In the genomic region with DNA sequence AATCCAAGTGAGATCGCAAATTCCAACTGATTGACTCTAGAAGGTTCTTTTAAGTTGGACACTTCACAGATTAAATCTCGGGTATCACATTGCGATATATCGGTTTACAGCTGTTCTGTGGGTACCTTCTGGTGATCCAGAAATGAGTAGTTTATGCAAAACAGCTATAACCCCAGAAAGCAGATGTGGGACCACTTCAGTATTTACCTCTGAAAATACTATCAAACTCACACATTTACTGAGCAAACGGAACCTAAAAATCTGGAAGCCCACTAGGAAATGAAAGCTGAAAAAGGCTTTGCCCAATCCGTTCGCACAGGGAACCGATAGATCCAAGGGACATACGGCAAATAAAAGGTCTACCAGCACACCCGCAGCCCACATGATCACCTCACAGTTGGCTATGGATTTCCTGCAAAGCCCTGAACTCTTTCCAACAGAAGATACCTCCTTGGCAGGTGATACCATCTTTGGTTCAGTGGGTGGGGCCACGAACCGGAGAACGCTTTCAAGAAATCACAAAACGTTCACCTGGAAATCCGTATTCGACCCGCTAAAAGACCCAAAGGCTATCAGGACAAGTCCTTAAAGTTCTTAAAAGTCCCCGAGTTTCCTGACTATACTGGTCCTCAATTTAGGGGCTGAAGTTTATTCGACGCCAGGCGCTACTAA, we compare ENCODE assay signal across 9 mouse cellular contexts. TPM values are rescaled to one million over a fixed set of nuclear protein-coding genes. Genes with fewer than 3 reads are reported as not detected.
DNase-seq lines count a peak whose midpoint lies in the region; ATAC-seq and TF ChIP-seq lines count a peak whose summit lies in the region.
"Had no signal": no experiment of that assay in that cellular context is flagged by ENCODE, and none has a peak within 500 bp of the region (broad histone marks: within the 10 kb centered on the region; RNA-seq: fewer than 3 reads in every experiment).

No protein-coding gene starts in this region.

- TF ChIP-seq CTCF in lung, adult 2 months (IDR thresholded peaks at IDR 0.05; ENCODE audit: insufficient read depth, low read length): no peak

- H3K9me3 ChIP-seq in hindbrain, embryonic 11.5 days (ENCODE audit: control insufficient read depth, low read length): no peaks in the 10 kb centered on the region

- H3K27me3 ChIP-seq in hindbrain, embryonic 11.5 days (ENCODE audit: control insufficient read depth, insufficient read depth, low read length): no peaks in the 10 kb centered on the region

- no peak for TF ChIP-seq POLR2A in lung, adult 2 months (IDR thresholded peaks at IDR 0.05; ENCODE audit: borderline replicate concordance, extremely low read depth, low read depth, low read length)

- 6% methylated on average over 21 of the region's 21 CpGs for WGBS in lung, adult 2 months
- WGBS in hindbrain, embryonic 11.5 days: 25% methylated on average over 21 of the region's 21 CpGs
- 4% methylated on average over 21 of the region's 21 CpGs for WGBS in macrophage (ENCODE audit: missing documents)

- peak overlapping the region; percentile 64 for H3K4me2 ChIP-seq in hindbrain, embryonic 11.5 days (replicated peaks; ENCODE audit: low read depth, low read length)

- H3K27ac ChIP-seq in hindbrain, embryonic 11.5 days (ENCODE audit: low read depth, low read length): peak overlapping the region; percentile 75; the same call in 1 of the 2 replicates
- H3K27ac ChIP-seq in macrophage: peak overlapping the region; percentile 89

- no peak for DNase-seq in lung, adult 2 months
- DNase-seq in lung, postnatal 25 days (ENCODE audit: low spot score): no peak
- DNase-seq in cerebellum, adult 9-10 months: peak; percentile 73
- DNase-seq in hindbrain, embryonic 11.5 days (ENCODE audit: low spot score): no peak
- peak; percentile 38 for DNase-seq in thymus, postnatal 4 days
- no peak for DNase-seq in ovary, postnatal 36 days (ENCODE audit: low spot score)
- no peak for DNase-seq in natural killer cell, adult 2 months (ENCODE audit: low spot score in 2 of 2)

- H3K9ac ChIP-seq in hindbrain, embryonic 11.5 days (ENCODE audit: low read depth, low read length): peak overlapping the region; percentile 68

- H3K4me1 ChIP-seq in lung, adult 2 months (ENCODE audit: control insufficient read depth, insufficient read depth, low read length): peaks cover 5% of the 10 kb centered on the region; the same call in 1 of the 2 replicates
- no peaks in the 10 kb centered on the region for H3K4me1 ChIP-seq in hindbrain, embryonic 11.5 days (replicated peaks; ENCODE audit: control insufficient read depth, insufficient read depth, low read length)

- ATAC-seq in hindbrain, embryonic 11.5 days (ENCODE audit: low FRiP score): no peak

- H3K4me3 ChIP-seq in lung, adult 2 months (replicated peaks; ENCODE audit: extremely low read depth, low read depth, low read length): peak overlapping the region; percentile 80
- peak overlapping the region; percentile 74 for H3K4me3 ChIP-seq in hindbrain, embryonic 11.5 days (ENCODE audit: low read depth, low read length)
- peak overlapping the region; percentile 84 for H3K4me3 ChIP-seq in macrophage (ENCODE audit: inconsistent target)

- peaks cover 67% of the 10 kb centered on the region for H3K79me2 ChIP-seq in macrophage (ENCODE audit: inconsistent target)

- H3K36me3 ChIP-seq in hindbrain, embryonic 11.5 days (ENCODE audit: control insufficient read depth, insufficient read depth, low read length): no peaks in the 10 kb centered on the region
- no peaks in the 10 kb centered on the region for H3K36me3 ChIP-seq in macrophage (ENCODE audit: inconsistent target)

RNA-seq across cellular contexts. Expression of gene Spty2d1, which starts 1.0 kb away (rescaled TPM):
- polyA plus RNA-seq in lung, adult 2 months (2012; rRNA removed): 5.2 and 5.6 TPM in 2 replicates
- 12.0 and 12.3 TPM in 2 replicates for polyA plus RNA-seq in hindbrain, embryonic 11.5 days (2014; fragmentation: Nextera tagmentation; extraction: Ambion mirVana)
- 100 to 1,000 TPM in 1 of 26 experiments, 10 to 100 TPM in 25; 22.0 to 116 (median 41.8) TPM for total RNA-seq in macrophage (2018; cell fraction: chromatin; rRNA removed)
- 10 to 100 TPM; 22.3 to 51.1 (median 30.6) TPM for total RNA-seq in macrophage (2018; cell fraction: cytosol; rRNA removed)
- total RNA-seq in macrophage (2018; cell fraction: nucleus; rRNA removed): 10 to 100 TPM; 29.4 to 62.6 (median 40.1) TPM
- polyA plus RNA-seq in macrophage (2018): 14.1 to 25.5 TPM (median 17.6 TPM) in 3 replicates

RNA-seq across cellular contexts. Expression of gene Gm9999, which starts 23.9 kb away (rescaled TPM):
- not detected in 2 replicates for polyA plus RNA-seq in lung, adult 2 months (2012; rRNA removed)
- polyA plus RNA-seq in hindbrain, embryonic 11.5 days (2014; fragmentation: Nextera tagmentation; extraction: Ambion mirVana): not detected in 2 replicates
- total RNA-seq in macrophage (2018; cell fraction: chromatin; rRNA removed): not detected
- total RNA-seq in macrophage (2018; cell fraction: cytosol; rRNA removed): not detected
- not detected for total RNA-seq in macrophage (2018; cell fraction: nucleus; rRNA removed)
- not detected in 3 replicates for polyA plus RNA-seq in macrophage (2018)
- total RNA-seq: common myeloid progenitor, adult 5-6 weeks had no signal

RNA-seq across cellular contexts. Expression of gene Tmem86a, which starts 43.2 kb away (rescaled TPM):
- 28.2 and 32.8 TPM in 2 replicates for polyA plus RNA-seq in lung, adult 2 months (2012; rRNA removed)
- polyA plus RNA-seq in hindbrain, embryonic 11.5 days (2014; fragmentation: Nextera tagmentation; extraction: Ambion mirVana): 8.7 and 10.4 TPM in 2 replicates
- total RNA-seq in macrophage (2018; cell fraction: chromatin; rRNA removed): 10 to 100 TPM in 15 of 26 experiments, 1 to 10 TPM in 11; 1.0 to 51.2 (median 11.9) TPM
- total RNA-seq in macrophage (2018; cell fraction: cytosol; rRNA removed): 100 to 1,000 TPM in 22 of 26 experiments, 10 to 100 TPM in 4; 59.2 to 274 (median 187) TPM
- 100 to 1,000 TPM in 11 of 26 experiments, 10 to 100 TPM in 14, 1 to 10 TPM in 1; 7.5 to 190 (median 90.8) TPM for total RNA-seq in macrophage (2018; cell fraction: nucleus; rRNA removed)
- polyA plus RNA-seq in macrophage (2018): 125 to 195 TPM (median 135 TPM) in 3 replicates

RNA-seq across cellular contexts. Expression of gene Uevld, which starts 48.9 kb away (rescaled TPM):
- 1.9 and 3.9 TPM in 2 replicates for polyA plus RNA-seq in lung, adult 2 months (2012; rRNA removed)
- polyA plus RNA-seq in hindbrain, embryonic 11.5 days (2014; fragmentation: Nextera tagmentation; extraction: Ambion mirVana): 11.3 and 13.1 TPM in 2 replicates
- total RNA-seq in macrophage (2018; cell fraction: chromatin; rRNA removed): 10 to 100 TPM in 16 of 26 experiments, 1 to 10 TPM in 10; 2.2 to 21.6 (median 12.7) TPM
- 10 to 100 TPM in 1 of 26 experiments, 1 to 10 TPM in 25; 4.0 to 10.1 (median 6.1) TPM for total RNA-seq in macrophage (2018; cell fraction: cytosol; rRNA removed)
- 10 to 100 TPM in 10 of 26 experiments, 1 to 10 TPM in 16; 2.9 to 26.9 (median 7.7) TPM for total RNA-seq in macrophage (2018; cell fraction: nucleus; rRNA removed)
- 6.1 to 6.9 TPM (median 6.4 TPM) in 3 replicates for polyA plus RNA-seq in macrophage (2018)

Comparison
In these comparisons a context has a peak if more than half of its experiments do, and no peak if none do; other contexts are left out.
1. DNase-seq: peak in cerebellum, adult 9-10 months (single experiment) and thymus, postnatal 4 days (single experiment); none in lung, adult 2 months (single experiment), lung, postnatal 25 days (single experiment), hindbrain, embryonic 11.5 days (single experiment), ovary, postnatal 36 days (single experiment) and natural killer cell, adult 2 months (0 of 2).
2. Peak in every context shown above with its lines, with median percentiles within 50 percentile points of each other: H3K4me3 ChIP-seq.